Mouse (Mus musculus): ENCODE measurements at regions not wholly inside any gene's neighbourhood (a gene's known extent, or its start where the extent isn't known, plus 50 kb on each side); places are given as distances from the start of the nearest gene placed in this dataset.

- no peak for DNase-seq (ENCODE audit: low read depth, low spot score)
These were observed 50.8 kb upstream of the Zfr start for GRCm38 (mm10) chr15:12066857-12067211.

GRCm38 (mm10) chr15:12066176-12066856 is 51.3 kb upstream of the Zfr start:
- DNase-seq (ENCODE audit: low read depth, low spot score) = peak; percentile 56

- no peak for DNase-seq (ENCODE audit: low read depth, low spot score)
These were observed 58.1 kb upstream of the Sub1 start for GRCm38 (mm10) chr15:12054870-12055269.

- DNase-seq (ENCODE audit: low read depth, low spot score) = no peak
These were observed 56.8 kb upstream of the Sub1 start for GRCm38 (mm10) chr15:12053610-12054009.

- no peak for DNase-seq (ENCODE audit: low read depth, low spot score)
These were observed 52.2 kb upstream of the Sub1 start for GRCm38 (mm10) chr15:12048965-12049364.

- no peak for DNase-seq (ENCODE audit: low read depth, low spot score)
These were observed 51.4 kb upstream of the Sub1 start for GRCm38 (mm10) chr15:12048214-12048507.

GRCm38 (mm10) chr15:12047349-12048213 is 50.8 kb upstream of the Sub1 start:
- DNase-seq (ENCODE audit: low read depth, low spot score) = no peak

Data from skeletal muscle tissue, adult 2 months (tissue).